Mouse (Mus musculus): ENCODE measurements at regions not wholly inside any gene's neighbourhood (a gene's known extent, or its start where the extent isn't known, plus 50 kb on each side); places are given as distances from the start of the nearest gene placed in this dataset.

DNA sequence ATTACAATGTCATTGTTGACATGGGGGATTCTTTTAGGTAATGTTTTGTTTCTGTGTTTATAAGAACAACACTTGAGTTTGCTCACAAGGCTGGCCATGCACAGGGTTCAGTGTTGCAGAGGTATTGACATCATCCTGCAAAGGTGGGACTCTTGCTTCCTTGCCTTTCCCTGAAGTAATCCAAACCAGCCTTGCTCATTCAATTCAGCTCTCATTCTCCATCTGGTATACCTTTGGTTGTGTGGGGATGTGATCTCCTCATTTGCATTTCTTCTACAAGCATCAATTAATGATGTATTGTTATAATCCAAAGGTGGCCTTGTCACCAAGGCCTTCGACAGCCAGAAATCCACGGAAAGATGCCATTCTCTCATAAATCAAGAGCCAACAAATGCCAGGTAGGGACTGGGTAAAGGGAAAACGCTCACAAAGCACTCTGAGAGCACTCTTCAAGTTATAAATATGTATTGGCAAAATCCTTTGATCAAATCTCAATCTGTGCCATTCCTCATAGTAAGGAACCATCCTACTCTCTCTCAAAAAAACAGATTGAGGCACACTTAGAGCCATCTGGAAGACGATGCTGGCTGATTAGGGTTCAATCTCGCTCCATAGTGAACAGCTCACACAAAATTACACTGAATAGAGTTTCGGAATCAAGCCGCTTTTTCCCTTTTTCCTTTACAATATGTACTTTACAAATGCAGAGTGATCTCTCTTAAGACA, 435.1 kb downstream of the Klf5 start:
- no peak for ATAC-seq

DNA sequence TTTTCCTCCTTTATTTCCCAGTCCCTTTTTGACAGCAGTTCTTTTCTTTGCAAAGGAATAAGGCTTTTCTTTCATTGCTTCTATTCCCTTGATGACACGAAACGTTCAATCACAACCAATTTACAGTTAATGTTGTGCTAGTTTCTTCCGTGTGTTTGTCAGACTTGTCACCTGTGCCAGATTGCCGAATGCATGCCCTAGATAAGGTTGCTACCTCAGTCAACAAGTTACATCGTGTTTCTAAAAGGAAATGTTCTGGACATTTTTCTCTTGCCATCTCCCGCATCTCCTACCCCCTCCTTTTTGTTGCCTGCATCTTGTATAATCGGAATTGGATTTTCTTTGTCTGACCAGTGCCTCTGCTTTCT, 435.7 kb downstream of the Klf5 start:
- no peak for ATAC-seq

DNA sequence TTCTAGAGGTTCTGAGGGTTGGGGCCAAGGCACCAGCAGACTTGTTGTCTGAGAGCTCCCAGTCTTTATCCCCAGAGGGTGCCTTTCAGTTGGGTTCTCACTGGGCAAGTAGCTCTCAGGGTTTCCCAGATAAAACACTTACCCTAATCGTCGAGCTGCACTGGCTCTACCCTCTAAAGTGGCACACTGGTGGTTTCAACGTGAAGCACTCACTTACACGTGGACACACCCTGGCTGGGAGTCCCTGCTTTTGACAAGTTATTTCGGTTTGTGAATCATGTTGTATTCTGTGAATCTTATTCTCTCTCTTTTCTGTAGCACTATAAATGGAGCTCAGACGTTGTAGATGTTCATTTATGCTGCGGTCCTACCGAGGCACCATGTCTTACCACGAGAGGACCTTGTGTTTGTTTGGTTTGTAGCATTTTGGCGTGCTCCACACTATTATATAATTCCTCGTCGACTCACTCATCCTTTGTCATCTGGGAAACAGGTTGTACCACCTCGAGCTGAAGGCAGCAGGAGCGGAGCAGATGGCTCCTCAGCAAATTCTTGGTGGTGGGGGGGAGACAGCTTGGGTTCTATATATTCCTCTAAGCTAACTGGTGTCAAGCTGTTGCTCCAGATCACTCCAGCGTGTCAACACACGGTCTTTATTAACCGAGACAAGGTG, 445.3 kb downstream of the Klf5 start:
- ATAC-seq: no peak

DNA sequence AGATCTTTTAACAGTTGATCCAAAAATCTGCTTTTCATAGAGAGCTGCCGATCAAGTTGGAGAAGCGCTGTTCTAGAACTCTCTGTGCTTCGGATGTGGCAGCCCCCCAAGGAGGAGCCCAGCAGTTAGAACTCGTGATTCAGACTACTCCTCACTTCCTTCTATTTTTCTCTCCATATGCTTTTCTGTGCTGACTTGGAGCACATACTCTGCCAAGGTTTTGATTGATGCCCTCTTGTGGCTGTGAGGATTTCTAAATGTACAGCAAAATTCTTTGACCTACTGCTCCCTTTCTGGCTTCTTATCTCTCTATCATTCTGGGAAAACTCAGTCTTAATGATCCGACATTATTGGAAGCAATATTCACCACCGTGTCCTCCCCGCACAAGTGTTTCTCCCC, 446.7 kb downstream of the Klf5 start:
- no peak for ATAC-seq

DNA sequence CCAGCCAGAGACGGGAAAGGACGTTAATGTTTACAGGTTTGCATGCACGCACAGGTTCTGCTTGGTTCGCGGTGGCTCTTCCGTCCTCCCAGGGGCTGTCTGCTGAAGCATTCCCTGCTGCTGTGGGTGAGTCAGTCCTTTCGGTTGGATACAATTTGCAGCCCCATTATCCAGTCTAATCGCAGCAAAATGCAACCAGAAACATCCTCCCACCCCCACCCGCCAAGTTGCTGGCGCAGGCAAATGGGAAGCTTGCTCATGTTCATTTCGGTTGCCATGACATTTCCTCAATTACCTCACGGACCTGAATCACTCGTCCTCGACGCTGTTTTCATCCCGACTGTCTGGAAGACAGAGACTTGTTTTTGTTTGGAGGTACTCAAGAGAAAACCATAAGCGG, 449.7 kb downstream of the Klf5 start:
- ATAC-seq: no peak

DNA sequence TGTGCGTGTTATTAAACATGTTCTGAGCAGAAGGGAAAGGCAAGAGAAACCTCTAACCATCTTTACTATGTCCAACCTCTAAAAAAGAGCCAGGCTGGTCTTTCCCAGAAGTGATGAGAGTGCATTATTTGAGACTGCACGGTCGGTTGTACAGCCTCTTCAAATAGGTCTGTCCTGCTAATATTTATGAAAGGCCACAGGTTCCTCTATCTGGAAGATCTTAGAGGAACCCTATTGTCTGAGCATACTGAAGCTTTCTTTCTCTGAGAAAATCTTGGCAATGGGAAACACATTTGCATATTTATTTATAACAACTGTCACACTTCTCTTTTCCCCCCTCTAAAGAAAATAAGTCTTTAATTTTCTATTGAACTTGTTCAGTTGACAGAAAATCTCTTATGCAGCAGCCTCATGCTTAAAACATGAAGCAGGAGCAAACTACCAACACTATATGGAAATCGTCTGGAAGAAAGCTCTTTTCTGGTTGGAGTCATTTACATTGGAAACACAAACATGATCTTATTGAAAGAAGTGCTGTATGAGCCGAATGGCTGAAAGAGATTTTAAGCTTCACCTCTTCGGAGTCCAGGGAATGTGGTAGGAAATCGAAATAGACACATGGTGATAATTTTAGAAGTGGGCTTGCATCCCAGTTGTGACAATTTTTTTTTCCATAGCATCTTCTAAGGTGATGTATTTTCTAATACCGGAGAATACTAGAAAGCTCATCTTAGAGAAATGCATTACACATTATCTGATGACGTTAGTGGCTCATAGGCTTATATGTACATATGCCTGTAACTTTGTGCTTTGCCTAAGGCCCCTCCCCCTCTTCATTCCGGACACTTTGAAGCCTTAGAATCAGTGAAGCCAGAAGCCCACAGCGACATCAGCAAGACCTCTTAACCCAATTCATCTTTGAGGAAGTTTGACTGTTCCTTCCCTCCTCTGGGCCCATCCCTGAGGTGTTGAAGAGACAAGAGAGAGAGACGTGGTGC, 451.1 kb downstream of the Klf5 start:
- no peak for ATAC-seq

DNA sequence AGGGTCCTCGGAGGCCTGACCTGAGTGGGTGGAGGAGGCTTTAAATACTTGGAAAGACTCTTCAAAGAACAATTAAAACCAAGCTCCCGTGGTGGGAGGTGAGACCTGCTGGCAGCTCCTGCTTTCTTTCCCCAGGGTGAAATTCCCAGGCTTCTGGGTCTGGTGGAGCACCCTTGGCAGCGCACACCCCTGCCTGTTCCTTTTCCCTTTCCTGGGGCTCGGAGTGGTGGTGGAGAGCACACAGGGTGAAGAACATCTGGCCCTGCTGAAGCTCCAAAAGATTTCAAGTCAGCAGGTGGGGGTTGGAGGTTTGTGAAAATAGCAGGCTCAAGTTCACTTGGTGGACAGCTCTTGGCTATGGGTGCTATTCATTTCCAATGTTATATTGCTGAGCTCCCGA, 459.6 kb downstream of the Klf5 start:
- ATAC-seq: no peak

DNA sequence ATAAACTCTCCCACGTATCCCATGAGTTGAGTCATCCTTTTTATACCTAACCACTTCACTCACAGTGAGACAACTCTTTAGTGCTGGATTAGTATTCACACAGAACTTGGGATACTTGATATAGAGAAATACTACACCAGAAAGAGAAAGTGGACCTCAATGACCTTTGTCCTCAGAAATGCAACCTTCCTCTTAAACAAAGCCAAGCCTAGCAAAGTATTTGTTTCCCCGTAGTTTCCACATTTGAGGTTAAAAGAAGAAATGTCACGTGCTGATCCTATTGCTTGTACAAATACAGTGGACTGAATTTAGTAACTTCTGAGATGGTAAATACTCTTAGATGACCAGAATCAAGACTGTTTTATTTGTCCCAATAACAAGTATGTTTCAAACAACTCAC, 464.8 kb downstream of the Klf5 start:
- no peak for ATAC-seq

DNA sequence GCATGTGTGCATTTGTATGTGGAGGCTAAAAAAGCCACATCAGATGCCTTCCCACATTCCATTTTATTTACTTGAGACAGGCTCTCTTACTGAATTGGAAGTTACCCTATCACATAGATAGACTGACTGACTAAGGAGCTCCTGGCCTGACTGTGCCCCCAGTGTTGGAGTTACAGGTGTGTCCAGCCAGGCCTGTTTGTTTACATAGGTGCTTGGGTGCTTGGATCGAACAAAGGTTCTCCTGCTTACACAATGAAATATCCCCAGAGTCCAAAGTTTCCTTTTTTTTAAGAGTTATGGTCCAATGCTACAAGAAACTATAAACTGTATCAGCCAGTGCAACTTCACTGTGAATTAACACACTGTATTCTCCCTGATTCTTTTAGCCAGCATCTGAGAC, 472.5 kb downstream of the Klf5 start:
- ATAC-seq: no peak

DNA sequence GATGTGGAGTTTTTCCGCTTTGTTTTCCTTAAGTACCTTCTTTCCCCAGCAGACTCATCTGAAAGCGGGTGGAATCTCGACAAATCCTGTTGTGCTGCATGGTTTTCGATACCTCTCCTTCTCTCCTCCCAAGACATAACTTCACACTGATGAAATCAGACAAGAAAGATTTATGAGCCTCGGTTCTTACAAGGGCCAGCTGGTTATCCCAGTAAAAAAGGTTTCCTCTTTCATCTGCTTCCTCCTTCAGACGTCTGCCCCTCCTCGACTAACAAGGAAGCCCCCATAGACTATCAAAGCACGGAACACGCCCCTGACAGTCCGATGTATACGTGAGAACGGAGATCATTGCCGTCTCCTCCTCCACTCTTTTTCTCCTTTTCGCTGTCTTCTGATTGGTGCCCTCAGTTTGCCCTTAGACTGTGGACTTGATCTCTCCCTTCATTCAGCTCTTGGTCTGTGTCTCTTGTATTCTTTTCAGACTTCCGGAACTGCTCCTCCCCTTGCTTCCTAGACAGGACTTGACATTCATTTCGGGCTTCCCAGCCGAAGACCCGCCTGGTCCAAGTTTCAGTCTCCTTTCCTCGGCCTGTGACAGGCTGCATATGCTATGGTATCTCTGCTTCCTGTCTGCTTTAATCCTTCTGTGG, 474.4 kb downstream of the Klf5 start:
- no peak for ATAC-seq

DNA sequence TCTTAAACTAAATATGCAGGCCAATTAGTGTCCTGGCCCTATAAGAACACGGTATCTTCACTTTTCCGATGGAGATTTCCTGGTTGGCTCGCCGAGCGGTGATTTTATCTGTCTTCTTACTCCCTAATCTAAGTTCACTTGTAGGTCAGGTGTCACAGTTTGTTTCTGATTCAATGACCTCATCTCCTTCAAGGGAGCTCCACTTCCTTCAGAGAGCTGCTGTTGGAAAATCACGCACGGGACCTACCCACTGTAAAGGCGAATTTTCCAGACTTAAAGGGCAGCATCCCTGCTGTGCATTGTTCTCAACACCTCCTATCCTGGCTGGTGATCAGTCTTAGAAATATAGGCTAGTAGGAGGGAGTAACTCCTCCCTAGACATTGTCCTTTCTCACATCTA, 480.0 kb downstream of the Klf5 start:
- ATAC-seq: no peak

DNA sequence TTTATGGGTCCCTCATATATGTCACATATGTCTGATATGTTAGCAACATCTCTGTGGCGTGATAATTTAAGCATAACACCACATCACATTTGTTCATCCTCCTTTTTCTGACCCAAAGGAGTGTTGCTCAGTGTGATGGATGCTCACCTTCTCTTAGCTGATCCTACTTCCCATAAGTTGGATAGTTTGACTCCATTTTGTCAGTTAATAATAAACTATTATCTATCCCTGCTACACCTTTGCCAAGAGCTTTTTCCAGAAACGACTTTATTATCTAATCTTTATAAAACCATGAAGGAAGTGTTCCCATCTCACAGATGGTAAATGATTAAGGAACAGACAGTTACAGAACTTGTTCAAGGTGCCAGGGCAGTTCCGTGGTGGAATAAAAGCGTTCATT, 480.5 kb downstream of the Klf5 start:
- ATAC-seq: no peak

DNA sequence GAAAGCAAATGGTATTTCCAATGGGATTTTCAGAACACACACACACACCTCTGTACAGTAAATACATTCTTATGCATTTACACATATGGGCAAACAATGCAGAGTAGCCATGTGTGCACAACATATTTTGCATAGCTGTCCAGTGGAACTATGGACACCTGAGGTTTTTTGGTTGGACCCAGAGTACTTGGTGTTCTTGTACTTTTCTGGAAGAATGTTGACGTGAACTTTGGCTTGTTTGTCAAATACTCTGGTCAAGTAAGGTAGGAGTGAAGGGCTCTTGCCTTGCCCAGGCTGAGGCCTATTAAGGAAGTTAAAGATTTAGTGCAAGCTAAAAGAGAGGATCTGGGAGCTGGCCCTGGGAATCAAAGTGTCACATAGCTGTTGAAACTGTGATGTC, 485.2 kb downstream of the Klf5 start:
- ATAC-seq: no peak

DNA sequence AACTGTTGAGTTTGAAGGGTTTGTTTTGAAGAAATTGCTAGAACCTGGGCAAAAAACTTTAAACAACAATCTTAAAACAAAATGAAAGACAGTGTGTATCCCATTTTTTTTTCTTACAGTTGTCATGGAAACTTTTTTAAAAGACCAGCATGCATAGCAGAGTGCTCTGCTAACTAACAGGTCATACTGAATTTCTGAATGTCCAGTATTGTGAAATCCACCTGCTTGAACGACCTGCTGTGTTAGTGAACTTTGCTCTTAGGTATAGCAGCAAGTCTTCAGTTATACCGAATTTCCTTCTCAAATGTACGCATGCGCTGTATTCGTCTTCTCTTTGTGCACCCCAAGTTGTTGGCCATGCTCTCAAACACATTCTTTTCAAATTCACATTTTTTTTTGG, 486.6 kb downstream of the Klf5 start:
- no peak for ATAC-seq

DNA sequence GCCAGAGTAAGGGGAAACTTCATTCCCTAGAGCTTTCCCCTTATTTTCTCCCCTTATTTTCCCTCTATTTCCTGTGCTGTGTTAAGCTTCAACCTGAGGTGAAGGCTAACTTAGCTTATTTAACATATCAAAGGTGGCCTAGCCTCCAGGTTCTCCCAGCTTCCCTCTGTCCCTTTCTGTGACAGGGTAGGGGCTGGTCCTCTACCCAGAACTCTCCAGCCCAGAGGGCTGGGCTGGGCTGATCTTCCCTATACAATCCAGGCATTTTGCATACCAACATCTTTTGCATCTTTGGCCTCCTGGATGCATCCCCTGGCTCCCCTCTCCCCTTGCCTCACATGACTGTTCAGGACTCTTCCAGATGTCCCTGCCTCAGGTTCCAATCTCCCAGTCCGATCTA, 487.9 kb downstream of the Klf5 start:
- no peak for ATAC-seq

DNA sequence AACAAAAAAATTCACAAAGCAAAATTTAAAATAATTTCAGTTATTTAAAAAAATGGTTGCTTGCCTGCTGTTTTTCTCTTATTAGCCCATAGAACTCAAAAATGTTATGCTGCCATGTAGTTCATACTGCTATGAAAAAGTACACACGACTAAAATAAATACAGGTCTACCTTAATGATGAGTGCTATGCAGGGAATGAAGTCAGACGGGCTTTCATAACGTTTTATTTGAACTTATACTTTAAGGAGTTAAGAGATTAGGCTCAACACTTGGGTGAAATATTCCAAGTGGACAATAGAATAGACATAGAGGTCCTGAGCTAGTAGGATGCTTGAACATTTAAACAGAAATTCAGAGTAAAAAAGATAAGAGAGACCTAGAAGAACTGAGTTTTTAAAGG, 489.7 kb downstream of the Klf5 start:
- ATAC-seq: no peak

DNA sequence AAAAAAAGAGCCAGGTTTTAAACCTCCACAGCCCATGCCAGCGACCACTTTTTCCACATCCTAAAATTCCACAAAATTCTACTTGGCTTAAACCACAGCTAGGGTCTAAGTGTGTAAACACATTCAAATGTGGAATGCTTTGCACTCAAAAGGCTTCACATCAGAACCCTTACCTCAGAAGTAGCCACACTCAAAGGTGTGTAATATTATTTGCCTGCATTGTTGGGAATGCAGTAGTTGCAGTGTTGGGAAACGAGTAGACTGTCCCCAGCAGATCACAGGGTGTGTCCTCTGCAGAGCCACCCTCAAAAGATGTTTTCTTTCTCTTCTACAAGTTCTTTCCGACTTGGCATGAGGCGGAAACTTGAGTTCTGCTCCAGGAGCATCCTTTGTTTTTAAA, 488.2 kb downstream of the Klf12 start:
- ATAC-seq: no peak

DNA sequence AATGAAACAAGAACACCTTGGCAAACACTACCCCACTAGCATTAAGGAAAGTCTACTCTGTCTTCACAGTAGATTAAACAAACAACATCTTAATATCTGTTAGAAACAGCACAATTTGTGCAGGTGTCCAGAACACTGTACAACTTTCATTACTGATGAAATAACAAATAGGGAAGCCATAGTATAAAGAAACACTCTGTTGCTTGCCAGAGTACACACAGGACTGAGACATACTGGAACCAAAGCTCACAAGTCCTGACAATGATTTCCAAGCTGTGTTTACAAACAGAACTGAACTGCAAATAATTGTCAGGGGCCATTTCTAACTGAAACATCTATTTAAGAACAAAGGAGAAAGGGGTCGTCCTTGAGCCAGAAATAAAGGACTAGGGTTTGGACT, 478.4 kb downstream of the Klf12 start:
- ATAC-seq: no peak

DNA sequence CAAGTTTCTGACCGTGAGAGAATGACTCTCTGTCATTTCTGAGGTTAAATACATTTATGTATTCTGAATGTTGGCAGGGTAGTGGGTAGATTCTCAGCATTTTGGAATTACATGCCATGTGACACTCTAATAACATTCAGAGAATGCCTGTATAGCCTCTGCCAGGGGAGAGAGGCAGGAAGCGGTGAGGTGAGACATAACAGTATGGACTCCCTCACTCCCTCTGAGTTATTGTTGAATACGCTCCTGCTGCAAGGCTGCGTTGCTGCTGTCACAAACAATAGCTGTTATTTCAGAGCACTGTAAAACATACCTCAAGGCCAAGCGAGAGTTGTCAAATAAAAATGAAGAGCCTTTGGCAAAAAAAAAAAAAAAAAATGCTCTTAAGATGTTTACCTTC, 477.9 kb downstream of the Klf12 start:
- no peak for ATAC-seq

DNA sequence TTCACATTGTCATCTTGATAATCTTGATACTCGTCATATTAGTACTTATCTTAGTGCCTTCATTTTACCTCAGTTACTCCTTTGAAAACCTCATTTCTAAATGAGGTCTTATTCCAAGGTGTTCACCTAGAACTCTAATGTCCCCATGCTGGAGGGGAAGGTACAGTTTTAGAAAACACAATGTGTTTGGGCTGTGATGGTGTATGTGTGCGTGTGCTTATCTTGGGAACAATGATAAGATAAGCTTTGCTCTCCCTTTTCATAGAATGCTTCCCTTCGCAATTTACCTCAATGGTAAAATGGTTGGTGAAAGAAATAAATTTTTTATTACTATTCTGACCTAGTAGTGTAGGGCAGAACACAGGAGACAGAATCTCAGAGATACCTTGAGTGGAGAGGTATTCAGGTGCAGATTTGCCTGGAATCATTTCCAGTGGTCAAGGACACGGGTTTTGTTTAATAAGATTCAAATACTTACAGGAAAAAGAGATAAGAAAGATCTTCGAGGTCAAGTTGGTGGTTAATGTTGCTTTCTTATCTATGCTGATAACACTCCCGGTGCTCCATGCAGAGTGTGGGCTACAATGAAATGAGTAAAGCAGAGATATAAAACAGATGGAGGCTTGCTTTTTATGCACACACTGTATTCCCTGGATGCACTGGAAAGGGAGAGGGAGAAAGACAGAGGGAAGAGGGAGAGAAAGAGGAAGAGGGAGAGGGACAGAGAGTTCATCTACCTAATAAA, 471.6 kb downstream of the Klf12 start:
- ATAC-seq: no peak

All from CD4-positive, CD25-positive, alpha-beta regulatory T cell, adult 4 months (primary cell).